Mouse (Mus musculus): ENCODE results near the gene Npm1.

Npm1 gene

DNA sequence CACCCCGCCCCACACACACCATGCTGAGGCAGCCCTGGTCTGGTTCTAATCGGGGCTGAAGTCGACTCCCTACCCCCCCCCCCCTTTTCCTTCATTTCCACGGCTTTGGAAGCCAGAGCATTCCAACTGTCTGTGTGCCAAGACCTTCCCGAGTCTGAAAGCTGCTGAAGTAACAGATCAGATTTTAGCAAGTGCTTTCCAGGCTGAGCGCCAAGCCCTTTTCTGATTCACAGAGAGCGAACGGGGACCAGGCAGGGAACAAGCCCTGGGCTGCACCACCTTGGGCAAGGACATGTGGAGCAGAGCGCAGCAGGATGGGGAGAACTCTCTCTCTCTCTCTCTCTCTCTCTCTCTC lies 16.9 kb downstream of the Npm1 start:
- DNase-seq (ENCODE audit: low spot score in 2 of 2) = no peak

DNA sequence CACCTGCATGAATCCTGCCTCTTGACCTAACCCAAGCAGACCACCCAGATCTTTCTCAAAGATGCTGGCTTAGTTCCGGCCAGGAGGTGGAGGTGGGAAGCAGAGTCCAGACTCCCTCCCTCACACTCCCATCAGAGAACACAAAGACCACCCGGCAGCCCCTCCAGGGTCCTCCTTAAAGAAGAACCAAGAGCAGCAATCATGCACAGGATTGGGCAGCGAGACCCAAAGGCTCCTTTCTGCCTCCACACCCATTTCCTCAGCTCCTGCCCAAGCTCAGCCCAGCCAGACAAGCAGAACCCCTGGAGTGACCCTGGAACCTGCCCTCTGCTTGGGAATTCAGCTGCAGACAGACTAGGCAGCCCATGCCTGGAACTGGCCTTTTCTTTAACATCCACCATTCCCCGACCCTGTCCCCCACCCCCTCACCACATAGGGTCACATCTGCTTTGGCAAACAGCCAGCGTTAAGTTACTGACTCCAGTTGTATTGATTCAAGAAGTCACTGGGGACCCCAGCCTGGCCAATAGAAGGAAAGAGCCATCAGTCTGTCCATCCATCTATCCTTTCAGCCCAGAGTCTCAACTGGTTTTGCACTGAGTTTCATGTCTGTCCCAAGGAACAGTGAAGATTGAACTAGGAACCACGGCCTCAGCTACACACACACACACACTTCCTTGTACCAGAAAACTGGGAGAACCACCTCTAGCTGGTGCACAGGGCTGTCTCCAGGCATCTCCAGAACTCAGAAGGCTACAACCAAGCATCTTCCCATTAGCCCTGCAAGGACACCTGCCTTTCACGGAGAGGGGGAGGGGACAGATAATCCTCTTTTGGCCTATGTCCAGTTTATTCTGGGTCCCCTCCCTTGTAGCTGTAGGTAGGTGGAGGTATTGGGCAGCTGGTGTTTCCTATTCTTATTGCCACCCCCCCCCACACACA lies 17.5 kb downstream of the Npm1 start:
- no peak for DNase-seq (ENCODE audit: low spot score in 2 of 2)

GRCm38 (mm10) chr11:33143906-33144305 lies 19.1 kb downstream of the Npm1 start:
- no peak for DNase-seq (ENCODE audit: low spot score in 2 of 2)

- no peak for DNase-seq (ENCODE audit: low spot score in 2 of 2)
Measured at GRCm38 (mm10) chr11:33142801-33143200, 20.2 kb downstream of the Npm1 start.

- DNase-seq (ENCODE audit: low spot score in 2 of 2) = no peak
Measured at GRCm38 (mm10) chr11:33140111-33140460, 22.9 kb downstream of the Npm1 start.

DNA sequence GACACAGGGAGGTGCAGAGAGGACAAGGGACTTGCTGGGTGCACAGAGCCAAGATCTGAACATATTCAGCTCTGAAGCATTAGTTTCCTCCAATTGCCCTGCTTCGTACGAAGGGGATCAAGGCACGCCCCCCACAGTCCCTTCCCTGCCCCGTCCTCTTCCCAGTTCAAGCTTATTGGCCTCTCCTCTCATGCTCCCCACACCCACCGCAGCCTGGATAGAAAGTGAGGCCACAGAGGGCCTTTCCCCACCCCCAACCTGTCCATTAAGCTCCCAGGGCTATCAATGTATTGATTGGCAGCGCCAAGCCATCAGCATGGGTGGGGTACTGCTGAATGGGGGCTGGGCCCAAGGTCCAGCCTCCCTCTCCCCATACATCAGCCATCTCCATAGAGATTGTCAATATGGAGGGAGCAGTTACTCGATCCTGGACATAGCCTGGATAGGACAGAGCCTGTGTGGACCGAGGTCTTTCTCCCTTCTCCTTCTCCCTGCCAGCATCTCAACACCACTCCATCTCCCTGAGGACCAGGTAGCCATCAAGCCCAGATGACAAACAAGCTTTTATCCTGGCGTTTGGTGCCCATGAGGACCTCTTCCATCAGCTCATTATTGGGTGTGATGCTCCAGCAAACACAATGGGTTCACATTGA lies 23.4 kb downstream of the Npm1 start:
- no peak for DNase-seq (ENCODE audit: low spot score in 2 of 2)

DNA sequence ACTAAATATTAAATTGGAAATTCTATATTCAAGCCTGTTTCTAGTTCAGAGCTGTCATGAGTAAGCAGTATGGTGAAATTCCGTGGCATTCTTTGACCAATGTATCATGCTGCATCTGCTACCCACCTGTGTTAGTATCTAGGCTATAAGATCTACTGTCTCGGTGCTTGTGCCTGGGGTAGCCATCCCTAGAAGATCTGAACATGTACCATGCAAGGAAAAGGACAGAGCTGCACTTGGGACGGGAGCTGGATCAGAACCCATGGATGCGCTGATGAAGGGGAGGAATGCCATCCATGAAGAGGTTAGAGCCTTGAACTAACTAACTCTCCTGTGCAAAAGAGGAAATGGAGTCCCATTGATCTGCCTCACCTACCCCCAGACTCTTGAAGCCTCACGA lies 24.3 kb downstream of the Npm1 start:
- DNase-seq (ENCODE audit: low spot score in 2 of 2) = no peak

- no peak for DNase-seq (ENCODE audit: low spot score in 2 of 2)
Measured at GRCm38 (mm10) chr11:33134391-33134986, 28.5 kb downstream of the Npm1 start.

DNA sequence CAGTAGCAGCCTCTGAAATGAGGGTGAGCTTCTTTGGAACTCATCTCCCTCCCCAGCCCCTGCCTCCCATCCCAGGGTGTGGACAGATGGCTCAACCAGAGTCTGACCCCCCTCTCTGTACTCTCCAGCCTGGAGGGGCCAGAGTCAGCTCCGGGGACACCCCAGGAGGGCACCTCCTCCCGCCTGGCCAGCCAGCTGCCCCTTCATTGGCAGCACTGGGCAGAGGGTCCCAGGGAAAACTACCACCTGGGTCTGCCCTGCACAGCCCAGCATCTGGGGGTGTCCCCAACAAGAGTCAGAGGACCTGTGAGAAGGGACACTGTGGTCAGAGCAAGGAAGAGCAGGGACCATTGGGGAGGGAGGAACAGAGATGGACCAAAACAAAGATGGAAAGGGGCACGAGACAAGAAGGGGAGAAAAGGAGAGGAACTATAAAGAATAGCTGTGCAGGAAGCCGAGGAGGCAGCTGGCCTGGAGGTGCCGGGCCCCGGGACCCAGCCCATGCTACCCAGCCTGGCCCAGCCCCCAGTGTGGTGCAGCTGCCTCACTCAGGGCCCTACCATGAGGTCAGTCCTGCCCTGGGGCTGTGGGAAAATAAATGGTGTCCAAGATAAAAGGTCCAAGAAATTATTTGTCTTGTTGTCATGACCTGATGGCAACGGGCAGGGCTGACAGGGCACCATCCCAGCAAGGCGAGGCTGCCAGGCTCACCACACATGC lies 30.2 kb downstream of the Npm1 start:
- DNase-seq (ENCODE audit: low spot score in 2 of 2) = no peak

- DNase-seq (ENCODE audit: low spot score in 2 of 2) = no peak
Measured at GRCm38 (mm10) chr11:33127058-33127457, 35.9 kb downstream of the Npm1 start.

DNA sequence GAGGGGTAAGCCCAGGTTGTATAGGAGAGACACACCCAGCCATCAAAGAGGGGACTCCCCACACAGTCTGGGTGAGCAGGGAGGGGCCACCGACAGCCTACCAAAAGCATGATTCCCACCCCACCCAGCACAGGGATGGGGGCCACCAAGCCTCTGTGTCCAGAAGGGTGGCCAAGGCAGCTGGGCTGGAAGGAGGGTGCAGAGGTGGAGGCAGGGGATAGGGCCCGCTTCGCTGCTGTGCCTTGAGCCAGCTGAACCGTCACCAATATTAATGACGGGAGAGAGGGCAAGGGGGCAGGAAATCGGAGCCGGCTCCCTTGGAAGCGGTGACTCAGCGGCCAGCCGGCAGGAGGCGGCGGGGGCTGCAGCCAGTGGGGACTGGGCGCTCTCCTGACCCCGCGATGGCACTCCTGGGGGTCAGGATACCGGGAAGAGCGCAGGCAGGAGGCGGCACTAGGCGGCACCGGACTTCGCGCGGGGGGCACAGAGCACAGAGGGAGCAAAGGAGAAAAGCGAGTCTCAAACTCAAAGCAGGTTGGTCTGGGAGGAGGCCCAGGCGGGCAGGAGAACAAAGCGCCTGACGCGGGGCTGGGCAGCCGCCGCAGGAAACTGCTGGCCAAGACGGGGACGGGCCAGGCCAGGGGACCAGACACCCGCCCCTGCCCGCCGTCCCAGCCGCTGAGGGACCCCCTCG lies 40.3 kb downstream of the Npm1 start:
- no peak for DNase-seq (ENCODE audit: low spot score in 2 of 2)

- DNase-seq (ENCODE audit: low spot score in 2 of 2) = no peak
Measured at GRCm38 (mm10) chr11:33119556-33119955, 43.5 kb downstream of the Npm1 start.

- DNase-seq (ENCODE audit: low spot score in 2 of 2) = no peak
Measured at GRCm38 (mm10) chr11:33119116-33119515, 43.9 kb downstream of the Npm1 start.

GRCm38 (mm10) chr11:33118480-33118879 lies 44.5 kb downstream of the Npm1 start:
- no peak for DNase-seq (ENCODE audit: low spot score in 2 of 2)

GRCm38 (mm10) chr11:33115796-33116195 lies 47.2 kb downstream of the Npm1 start:
- DNase-seq (ENCODE audit: low spot score in 2 of 2) = no peak

GRCm38 (mm10) chr11:33112407-33112806 lies 50.6 kb downstream of the Npm1 start:
- no peak for DNase-seq (ENCODE audit: low spot score in 2 of 2)

DNA sequence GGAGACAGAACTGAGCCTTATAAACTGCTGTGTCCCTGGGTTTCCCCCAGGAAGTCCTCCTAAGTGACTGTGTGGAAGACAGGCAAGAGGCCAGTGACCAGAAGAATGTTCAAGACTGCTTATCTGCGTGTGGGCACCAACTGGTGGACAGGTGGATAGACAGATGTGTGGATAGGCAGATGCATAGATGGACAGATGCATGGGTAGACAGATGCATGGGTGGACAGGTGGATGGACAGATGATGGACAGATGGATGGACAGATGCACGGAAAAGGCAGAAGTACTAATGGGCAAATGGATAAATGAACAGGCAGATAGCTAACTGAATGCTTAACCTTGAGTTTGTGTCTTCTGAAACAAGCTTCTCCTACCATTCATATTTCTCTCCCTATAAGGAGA lies 52.9 kb downstream of the Npm1 start:
- no peak for DNase-seq (ENCODE audit: low spot score in 2 of 2)

DNA sequence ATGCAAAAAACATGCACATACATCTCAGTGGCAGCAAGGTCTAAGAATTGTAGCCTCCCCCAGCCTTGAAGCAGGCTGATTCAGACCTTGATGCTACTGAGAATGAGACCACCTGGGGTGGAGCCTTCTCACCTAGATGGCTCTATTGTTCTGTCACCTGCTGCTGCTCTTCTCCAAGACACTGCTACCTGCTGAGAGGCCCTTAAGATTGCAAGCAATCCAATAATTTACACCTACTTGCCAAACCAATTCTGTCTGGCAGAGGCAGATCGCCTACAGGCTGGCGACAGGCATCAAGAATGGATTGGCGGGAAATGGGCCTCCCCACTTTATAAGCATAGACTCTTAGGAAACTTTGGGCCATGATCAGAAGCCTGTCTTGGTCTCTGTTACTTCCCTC lies 55.5 kb downstream of the Npm1 start:
- no peak for DNase-seq (ENCODE audit: low spot score in 2 of 2)

- no peak for DNase-seq (ENCODE audit: low spot score in 2 of 2)
Measured at GRCm38 (mm10) chr11:33104911-33105316, 58.1 kb downstream of the Npm1 start.

DNA sequence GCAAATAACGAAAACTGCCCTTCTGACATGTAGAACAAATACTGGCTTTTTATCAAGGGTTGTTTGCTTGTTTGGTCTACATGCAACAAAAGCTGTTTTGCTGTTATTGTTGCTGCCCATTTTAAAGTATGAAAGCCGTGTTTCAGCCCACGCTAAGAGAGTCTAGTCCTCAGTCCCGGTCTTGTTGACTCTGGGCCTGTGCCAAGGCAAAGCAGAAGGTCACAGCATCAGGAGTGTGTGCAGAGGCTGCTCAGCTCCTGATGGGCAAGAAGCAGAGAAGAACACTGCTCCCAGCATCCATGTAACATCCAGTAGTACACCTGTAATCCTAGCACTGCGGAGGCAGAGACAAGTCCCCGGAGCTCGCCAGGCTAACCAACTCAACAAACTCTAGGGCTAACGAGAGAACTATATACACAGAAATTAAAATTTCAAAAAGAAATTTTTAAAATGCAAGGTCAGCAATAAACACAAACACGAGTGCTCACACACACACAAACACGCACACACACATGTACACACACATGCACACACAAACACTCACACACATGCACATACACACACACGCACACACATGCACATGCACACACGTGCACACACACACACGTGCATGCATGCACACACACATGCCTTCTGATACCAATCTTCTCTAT lies 59.6 kb downstream of the Npm1 start:
- DNase-seq (ENCODE audit: low spot score in 2 of 2) = no peak
